Mouse (Mus musculus) ES-E14 (cell line): ENCODE results near the gene Gper1. TPM values are rescaled to one million over a fixed set of nuclear protein-coding genes. Genes with fewer than 3 reads are reported as not detected.
A peak's percentile ranks its signal among the peaks of the same experiment; 100 is the strongest.

Experiments used
- DNase-seq: peaks from one replicate; pipeline ENCODE4 v3.0.0-alpha.2; 2013; ENCODE audit warnings: low read depth, low spot score
- H3K27ac ChIP-seq: 2 replicates; pipeline ENCODE4 v1.5.1; 2012; ENCODE audit warnings: low read depth, mild to moderate bottlenecking, low read length, moderate library complexity, mixed read lengths; ENCODE audit not compliant: poor library complexity, insufficient read depth, severe bottlenecking
- H3K36me3 ChIP-seq: 2 replicates; pipeline ENCODE4 v1.6.1; 2012; ENCODE audit warnings: mild to moderate bottlenecking, low read length, moderate library complexity, mixed read lengths; ENCODE audit not compliant: control insufficient read depth, poor library complexity, insufficient read depth, severe bottlenecking
- H3K4me1 ChIP-seq, 2 experiments: fragments of 150-350 bp in 1 of 2; sonication (generic) in 1 of 2; 2 replicates each; pipeline ENCODE4 v1.6.1; 2012; ENCODE audit warnings: low read length in 2 of 2, mild to moderate bottlenecking in 1 of 2, mixed read lengths in 1 of 2; ENCODE audit not compliant: control insufficient read depth in 2 of 2, insufficient read depth in 2 of 2, poor library complexity in 1 of 2
- H3K4me3 ChIP-seq, 2 experiments: fragments of 150-350 bp in 1 of 2; sonication (generic) in 1 of 2; 2 replicates each; pipeline ENCODE4 v1.5.1; 2012; ENCODE audit warnings: low read length in 2 of 2, low read depth in 1 of 2, mild to moderate bottlenecking in 1 of 2, mixed read lengths in 1 of 2; ENCODE audit not compliant: insufficient read depth in 1 of 2, poor library complexity in 1 of 2, severe bottlenecking in 1 of 2
- H3K9ac ChIP-seq: 2 replicates; pipeline ENCODE4 v1.6.1; 2012; ENCODE audit warnings: low read depth, mild to moderate bottlenecking, low read length, mixed read lengths; ENCODE audit not compliant: poor library complexity, insufficient read depth, severe bottlenecking
- H3K9me3 ChIP-seq: fragments of 150-350 bp; sonication (generic); 2 replicates; pipeline ENCODE4 v1.6.1; 2012; ENCODE audit warnings: low read depth, mild to moderate bottlenecking, low read length; ENCODE audit not compliant: control insufficient read depth, insufficient read depth
- CHD2 ChIP-seq: IDR thresholded peaks from 2 replicates; pipeline ENCODE4 v1.6.1; 2014; ENCODE audit warnings: mild to moderate bottlenecking, low read depth, low read length, inconsistent platforms
- HCFC1 ChIP-seq: IDR thresholded peaks from 2 replicates; pipeline ENCODE4 v1.6.1; 2012; ENCODE audit warnings: low read length, inconsistent platforms, borderline replicate concordance; ENCODE audit not compliant: insufficient read depth
- MAFK ChIP-seq: IDR thresholded peaks from 2 replicates; pipeline ENCODE4 v1.6.1; 2014; ENCODE audit warnings: mild to moderate bottlenecking, low read depth, low read length, inconsistent platforms; ENCODE audit not compliant: insufficient read depth
- ZC3H11A ChIP-seq: IDR thresholded peaks from 2 replicates; pipeline ENCODE4 v1.6.1; 2012; ENCODE audit warnings: low read depth, mild to moderate bottlenecking, inconsistent platforms, low read length, borderline replicate concordance
- ZNF384 ChIP-seq: IDR thresholded peaks from 2 replicates; pipeline ENCODE4 v1.6.1; 2012; ENCODE audit warnings: low read depth, low read length, inconsistent platforms
- in situ Hi-C, 2 experiments: fragments of 600-800 bp; cut with MboI; formaldehyde crosslinking; loops; one replicate each; pipeline ENCODE4 v1.15.1; 2025; ENCODE audit warnings: low sequenced_read_pairs in 2 of 2, inconsistent platforms in 1 of 2; ENCODE audit not compliant: unreplicated experiment in 2 of 2
- total RNA-seq: library from RNA; depleted of rRNA; stranded (reverse); fragments of 300-350 nt; gene quantifications from 2 replicates; pipeline ENCODE4 v1.2.3, GENCODE M21; 2012

Gper1 gene
- total RNA-seq, 1 experiment, result 0.27 TPM

- H3K4me1 ChIP-seq, result no peaks in the 10 kb centered on the region
- peaks cover 21% of the 10 kb centered on the region for H3K36me3 ChIP-seq
- no peaks in the 10 kb centered on the region for H3K9me3 ChIP-seq
- no peak overlapping the region for H3K9ac ChIP-seq
- no peak overlapping the region for H3K27ac ChIP-seq
- no peak for TF ChIP-seq CHD2
- no peak for TF ChIP-seq MAFK
- no peak for TF ChIP-seq HCFC1
- no peak for TF ChIP-seq ZC3H11A
- no peak for TF ChIP-seq ZNF384
- DNase-seq, result no peak
- no peak overlapping the region for H3K4me3 ChIP-seq
- in situ Hi-C loops, result no loop called here
These were observed 34.3 kb downstream of the Gper1 start for GRCm38 (mm10) chr5:139457241-139457640.

- TF ChIP-seq MAFK, result no peak
- in situ Hi-C loops, result no loop called here
- Histone ChIP-seq H3K36me3 (peaks cover 11% of the 10 kb centered on the region), H3K9me3 (no peaks in the 10 kb centered on the region), H3K9ac (peak overlapping the region; percentile 87), H3K27ac (no peak overlapping the region), H3K4me3 (peak overlapping the region; percentile 81 to 86), H3K4me1 (no peaks in the 10 kb centered on the region)
- no peak for DNase-seq
These were observed 37.0 kb downstream of the Gper1 start for GRCm38 (mm10) chr5:139459938-139460337.

GRCm38 (mm10) chr5:139460384-139461067, 37.6 kb downstream of the Gper1 start, which contains the start of gene 3110082I17Rik:
TSS of gene 3110082I17Rik (minus strand) at chr5:139460527.
- H3K9ac ChIP-seq, result peak within 1 kb of the TSS; percentile 87
- peak; percentile 80; the same call in 1 of the 2 replicates for TF ChIP-seq HCFC1
- TF ChIP-seq ZC3H11A, result no peak
- peak; percentile 57; the same call in 1 of the 2 replicates for TF ChIP-seq MAFK
- TF ChIP-seq CHD2, result peak; percentile 96
- no peak for TF ChIP-seq ZNF384
- H3K9me3 ChIP-seq, result no peaks in the 10 kb centered on the region
- DNase-seq, result peak; percentile 96
- no peaks in the 10 kb centered on the region for H3K4me1 ChIP-seq
- H3K27ac ChIP-seq, result no peak within 1 kb of the TSS
- in situ Hi-C loops, result no loop called here
- H3K4me3 ChIP-seq, result peak within 1 kb of the TSS; percentile 81 to 86
- peaks cover 6% of the 10 kb centered on the region; the same call in 1 of the 2 replicates for H3K36me3 ChIP-seq

GRCm38 (mm10) chr5:139464874-139465273, 41.9 kb downstream of the Gper1 start:
- no peak for DNase-seq
- in situ Hi-C loops, result no loop called here

GRCm38 (mm10) chr5:139466373-139466772, 43.4 kb downstream of the Gper1 start:
- no peaks in the 10 kb centered on the region for H3K4me1 ChIP-seq
- H3K9ac ChIP-seq, result no peak overlapping the region
- in situ Hi-C loops, result no loop called here
- no peaks in the 10 kb centered on the region for H3K36me3 ChIP-seq
- no peak overlapping the region for H3K4me3 ChIP-seq
- no peaks in the 10 kb centered on the region for H3K9me3 ChIP-seq
- no peak overlapping the region for H3K27ac ChIP-seq
- TF ChIP-seq CHD2 (no peak), MAFK (no peak), ZC3H11A (no peak), HCFC1 (no peak), ZNF384 (no peak)
- DNase-seq, result no peak

More at GRCm38 (mm10) chr5:139464874-139465273, 41.9 kb downstream of the Gper1 start:
- Histone ChIP-seq H3K9me3 (no peaks in the 10 kb centered on the region), H3K4me3 (no peak overlapping the region), H3K4me1 (no peaks in the 10 kb centered on the region), H3K36me3 (no peaks in the 10 kb centered on the region), H3K9ac (no peak overlapping the region), H3K27ac (no peak overlapping the region)
- TF ChIP-seq ZNF384, result no peak
- TF ChIP-seq ZC3H11A, result no peak
- TF ChIP-seq MAFK, result no peak
